Mouse (Mus musculus) hindbrain, embryonic 12.5 days (tissue): ENCODE data around the gene Apoc1. TPM values are rescaled to one million over a fixed set of nuclear protein-coding genes. Genes with fewer than 3 reads are reported as not detected.

Experiments used
- ATAC-seq: fragments of 200-750 bp; cut with Nextera tagmentation; 2 replicates; pipeline ENCODE4 v1.8.0; 2017; ENCODE audit warnings: moderate TSS enrichment; ENCODE audit not compliant: low FRiP score
- H3K27ac ChIP-seq: fragments of 300-500 bp; sonication (generic); 2 replicates; pipeline ENCODE4 v1.5.1; 2016; ENCODE audit warnings: mild to moderate bottlenecking
- H3K27me3 ChIP-seq: fragments of 300-500 bp; sonication (generic); 2 replicates; pipeline ENCODE4 v1.6.1; 2016; ENCODE audit warnings: mild to moderate bottlenecking
- H3K36me3 ChIP-seq: fragments of 300-500 bp; sonication (generic); 2 replicates; pipeline ENCODE4 v1.6.1; 2016; ENCODE audit warnings: mild to moderate bottlenecking
- H3K4me1 ChIP-seq: fragments of 300-500 bp; sonication (generic); 2 replicates; pipeline ENCODE4 v1.6.1; 2016
- H3K4me2 ChIP-seq: fragments of 300-500 bp; sonication (generic); replicated peaks from 2 replicates; pipeline ENCODE4 v1.6.1; 2016; ENCODE audit warnings: mild to moderate bottlenecking
- H3K4me3 ChIP-seq: fragments of 300-500 bp; sonication (generic); 2 replicates; pipeline ENCODE4 v1.5.1; 2016; ENCODE audit warnings: mild to moderate bottlenecking
- H3K9ac ChIP-seq: fragments of 300-500 bp; sonication (generic); 2 replicates; pipeline ENCODE4 v1.6.1; 2016; ENCODE audit warnings: mild to moderate bottlenecking, moderate library complexity
- H3K9me3 ChIP-seq: fragments of 300-500 bp; sonication (generic); replicated peaks from 2 replicates; pipeline ENCODE4 v1.6.1; 2016; ENCODE audit warnings: mild to moderate bottlenecking
- WGBS: fragments of 180-500 bp; shearing (Covaris S2); methylation state at CpG from one replicate; pipeline ENCODE4 v1.1.7; 2016; 5-methylcytosine and 5-hydroxymethylcytosine counted together
- polyA plus RNA-seq: library from polyadenylated mRNA; unstranded; fragments of >200 nt; fragmentation: Nextera tagmentation; extraction: Ambion mirVana; gene quantifications from 2 replicates; pipeline ENCODE4 v1.2.1, GENCODE M21; 2016

The Apoc1 gene
- polyA plus RNA-seq, 1 experiment from 2014 or later, result 4.7 TPM

GRCm38 (mm10) chr7:19717346-19717745 is 24.9 kb upstream of the Apoc1 start:
- peaks cover 24% of the 10 kb centered on the region for H3K4me1 ChIP-seq
- H3K27me3 ChIP-seq, result no peaks in the 10 kb centered on the region
- no peak overlapping the region for H3K4me2 ChIP-seq
- ATAC-seq, result no peak
- peaks cover 38% of the 10 kb centered on the region for H3K36me3 ChIP-seq
- no peak overlapping the region for H3K4me3 ChIP-seq
- H3K9ac ChIP-seq, result no peak overlapping the region
- peaks cover 17% of the 10 kb centered on the region for H3K9me3 ChIP-seq
- 0 out of 2 replicates have a peak overlapping the region, but pooled peaks have one; percentile 89 for H3K27ac ChIP-seq
- 89% methylated on average over 4 of the region's 4 CpGs for WGBS

- H3K27ac ChIP-seq, result peak overlapping the region; percentile 89
- peaks cover 41% of the 10 kb centered on the region for H3K36me3 ChIP-seq
- 91% methylated on average over 2 of the region's 2 CpGs for WGBS
- peaks cover 24% of the 10 kb centered on the region for H3K4me1 ChIP-seq
- H3K9me3 ChIP-seq, result peaks cover 14% of the 10 kb centered on the region
- peak overlapping the region; percentile 62 for H3K4me2 ChIP-seq
- ATAC-seq, result no peak
- no peaks in the 10 kb centered on the region for H3K27me3 ChIP-seq
- peak overlapping the region; percentile 48 for H3K9ac ChIP-seq
- peak overlapping the region; percentile 99; the same call in 1 of the 2 replicates for H3K4me3 ChIP-seq
Measured at GRCm38 (mm10) chr7:19716822-19717221, 24.4 kb upstream of the Apoc1 start.

- Histone ChIP-seq H3K4me2 (peak overlapping the region; percentile 62), H3K9me3 (peaks cover 8% of the 10 kb centered on the region), H3K4me1 (peaks cover 24% of the 10 kb centered on the region), H3K27me3 (no peaks in the 10 kb centered on the region), H3K9ac (peak overlapping the region; percentile 48), H3K36me3 (peaks cover 42% of the 10 kb centered on the region), H3K27ac (peak overlapping the region; percentile 89), H3K4me3 (peak overlapping the region; percentile 99)
- WGBS, result 8% methylated on average over 18 of the region's 18 CpGs
- no peak for ATAC-seq
Measured at GRCm38 (mm10) chr7:19716055-19716682, 23.7 kb upstream of the Apoc1 start.

GRCm38 (mm10) chr7:19715239-19716054 is 23.0 kb upstream of the Apoc1 start, which contains the start of gene Tomm40:
Gene Tomm40 (minus strand): TSS chr7:19715438.
- H3K9me3 ChIP-seq, result peaks cover under 1% of the 10 kb centered on the region; the same call in 1 of the 2 replicates
- H3K36me3 ChIP-seq, result peaks cover 41% of the 10 kb centered on the region
- peak within 1 kb of the TSS; percentile 89 for H3K27ac ChIP-seq
- H3K27me3 ChIP-seq, result no peaks in the 10 kb centered on the region
- under 1% methylated on average over 56 of the region's 59 CpGs for WGBS
- peak within 1 kb of the TSS; percentile 97 for H3K9ac ChIP-seq
- peak; percentile 100 for ATAC-seq
- peak within 1 kb of the TSS; percentile 98 for H3K4me2 ChIP-seq
- H3K4me3 ChIP-seq, result peak within 1 kb of the TSS; percentile 99
- H3K4me1 ChIP-seq, result peaks cover 24% of the 10 kb centered on the region

- under 1% methylated on average over 38 of the region's 39 CpGs for WGBS
Measured at GRCm38 (mm10) chr7:19714836-19715235, 22.4 kb upstream of the Apoc1 start.

GRCm38 (mm10) chr7:19713598-19713997 is 21.1 kb upstream of the Apoc1 start:
- no peak overlapping the region for H3K4me2 ChIP-seq
- no peak overlapping the region for H3K9ac ChIP-seq
- H3K27ac ChIP-seq, result no peak overlapping the region
- 88% methylated on average over 9 of the region's 9 CpGs for WGBS
- H3K36me3 ChIP-seq, result peaks cover 46% of the 10 kb centered on the region
- H3K9me3 ChIP-seq, result no peaks in the 10 kb centered on the region
- H3K4me1 ChIP-seq, result peaks cover 24% of the 10 kb centered on the region
- no peak overlapping the region for H3K4me3 ChIP-seq
- no peak for ATAC-seq
- H3K27me3 ChIP-seq, result no peaks in the 10 kb centered on the region

More at GRCm38 (mm10) chr7:19714836-19715235, 22.4 kb upstream of the Apoc1 start:
- ATAC-seq, result no peak
- H3K4me3 ChIP-seq, result peak overlapping the region; percentile 99
- H3K4me2 ChIP-seq, result peak overlapping the region; percentile 98
- peak overlapping the region; percentile 74 for H3K27ac ChIP-seq
- H3K9me3 ChIP-seq, result no peaks in the 10 kb centered on the region
- H3K9ac ChIP-seq, result peak overlapping the region; percentile 97
- H3K36me3 ChIP-seq, result peaks cover 40% of the 10 kb centered on the region
- H3K4me1 ChIP-seq, result peaks cover 24% of the 10 kb centered on the region
- no peaks in the 10 kb centered on the region for H3K27me3 ChIP-seq

GRCm38 (mm10) chr7:19713196-19713595 is 20.7 kb upstream of the Apoc1 start:
- Histone ChIP-seq H3K36me3 (peaks cover 46% of the 10 kb centered on the region), H3K4me3 (no peak overlapping the region), H3K9me3 (no peaks in the 10 kb centered on the region), H3K9ac (no peak overlapping the region), H3K4me2 (no peak overlapping the region), H3K27ac (no peak overlapping the region), H3K27me3 (no peaks in the 10 kb centered on the region), H3K4me1 (peaks cover 24% of the 10 kb centered on the region)
- no peak for ATAC-seq
- WGBS, result 52% methylated on average over 4 of the region's 4 CpGs

- WGBS, result 83% methylated on average over 4 of the region's 4 CpGs
Measured at GRCm38 (mm10) chr7:19712414-19712813, 20.0 kb upstream of the Apoc1 start.

GRCm38 (mm10) chr7:19710650-19711049 is 18.2 kb upstream of the Apoc1 start:
- Histone ChIP-seq H3K4me2 (no peak overlapping the region), H3K9ac (no peak overlapping the region), H3K27me3 (no peaks in the 10 kb centered on the region), H3K27ac (no peak overlapping the region), H3K36me3 (peaks cover 59% of the 10 kb centered on the region), H3K4me1 (peaks cover 17% of the 10 kb centered on the region), H3K4me3 (no peak overlapping the region), H3K9me3 (no peaks in the 10 kb centered on the region)
- no peak for ATAC-seq
- 93% methylated on average over 10 of the region's 10 CpGs for WGBS

More at GRCm38 (mm10) chr7:19712414-19712813, 20.0 kb upstream of the Apoc1 start:
- H3K4me3 ChIP-seq, result no peak overlapping the region
- no peak overlapping the region for H3K27ac ChIP-seq
- H3K4me2 ChIP-seq, result no peak overlapping the region
- no peaks in the 10 kb centered on the region for H3K9me3 ChIP-seq
- ATAC-seq, result no peak
- H3K27me3 ChIP-seq, result no peaks in the 10 kb centered on the region
- no peak overlapping the region for H3K9ac ChIP-seq
- peaks cover 24% of the 10 kb centered on the region for H3K4me1 ChIP-seq
- H3K36me3 ChIP-seq, result peaks cover 51% of the 10 kb centered on the region

- H3K27ac ChIP-seq, result no peak overlapping the region
- H3K4me2 ChIP-seq, result no peak overlapping the region
- no peaks in the 10 kb centered on the region for H3K27me3 ChIP-seq
- H3K4me1 ChIP-seq, result peaks cover 4% of the 10 kb centered on the region; the same call in 1 of the 2 replicates
- 93% methylated on average over 7 of the region's 7 CpGs for WGBS
- H3K9ac ChIP-seq, result no peak overlapping the region
- H3K4me3 ChIP-seq, result no peak overlapping the region
- ATAC-seq, result no peak
- no peaks in the 10 kb centered on the region for H3K9me3 ChIP-seq
- H3K36me3 ChIP-seq, result peaks cover 51% of the 10 kb centered on the region
Measured at GRCm38 (mm10) chr7:19705271-19705670, 12.8 kb upstream of the Apoc1 start.

GRCm38 (mm10) chr7:19704475-19704874 is 12.0 kb upstream of the Apoc1 start:
- Histone ChIP-seq H3K4me2 (no peak overlapping the region), H3K9me3 (no peaks in the 10 kb centered on the region), H3K4me3 (no peak overlapping the region), H3K27ac (no peak overlapping the region), H3K27me3 (no peaks in the 10 kb centered on the region), H3K4me1 (peaks cover 5% of the 10 kb centered on the region), H3K36me3 (peaks cover 45% of the 10 kb centered on the region), H3K9ac (no peak overlapping the region)
- WGBS, result 95% methylated on average over 4 of the region's 4 CpGs
- ATAC-seq, result no peak

GRCm38 (mm10) chr7:19702859-19703555 is 10.5 kb upstream of the Apoc1 start:
- no peak overlapping the region for H3K4me3 ChIP-seq
- peaks cover 33% of the 10 kb centered on the region for H3K36me3 ChIP-seq
- H3K4me1 ChIP-seq, result peaks cover 20% of the 10 kb centered on the region
- WGBS, result 96% methylated on average over 16 of the region's 16 CpGs
- no peaks in the 10 kb centered on the region for H3K27me3 ChIP-seq
- H3K9me3 ChIP-seq, result no peaks in the 10 kb centered on the region
- H3K9ac ChIP-seq, result no peak overlapping the region
- ATAC-seq, result no peak
- no peak overlapping the region for H3K27ac ChIP-seq
- no peak overlapping the region for H3K4me2 ChIP-seq
